Mouse (Mus musculus) retina, embryonic 14.5 days (tissue): ENCODE results near the gene Jmjd6.
"Not testable (repeated sequence)": the region's sequence is repeated elsewhere in the genome, so short reads cannot be mapped to it uniquely, and the experiment has no call there.

ENCODE experiments used
- DNase-seq: peaks from one replicate; pipeline ENCODE4 v3.0.0-alpha.2; 2015; ENCODE audit warnings: low spot score

Gene Jmjd6

DNA sequence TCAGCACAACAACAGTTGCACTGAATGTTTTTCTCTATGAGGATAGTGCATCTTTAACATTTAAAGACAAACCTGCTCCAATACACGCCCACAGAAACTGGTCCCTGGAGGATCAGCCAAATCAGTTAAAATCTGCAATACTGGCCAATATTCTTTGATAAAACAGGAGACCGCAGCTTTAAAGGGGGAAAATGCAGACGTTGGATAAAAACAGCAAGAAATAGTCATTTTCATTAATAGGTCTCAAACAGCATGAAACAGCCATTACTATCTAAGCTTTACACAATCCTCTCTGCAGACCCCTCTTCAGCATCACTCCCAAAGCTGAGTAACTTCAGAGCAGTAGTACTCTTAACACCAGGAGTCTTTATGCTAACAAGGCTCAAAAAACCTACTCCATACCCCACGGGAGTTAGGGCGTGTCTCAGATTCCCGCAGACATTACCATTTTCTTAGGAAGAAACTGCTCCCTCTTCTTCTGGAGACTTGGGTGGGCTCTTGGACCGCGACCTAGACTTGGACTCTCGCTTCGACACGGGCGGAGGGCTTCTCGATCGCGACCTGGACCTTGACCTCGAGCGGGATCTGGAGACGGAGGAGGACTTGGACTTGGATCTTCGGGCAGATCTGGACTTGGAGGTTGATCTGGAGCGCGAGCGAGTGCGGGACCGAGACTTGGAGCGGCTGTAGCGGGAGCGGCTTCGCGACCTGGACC is 8.5 kb upstream of the Jmjd6 start:
- DNase-seq = no peak

DNA sequence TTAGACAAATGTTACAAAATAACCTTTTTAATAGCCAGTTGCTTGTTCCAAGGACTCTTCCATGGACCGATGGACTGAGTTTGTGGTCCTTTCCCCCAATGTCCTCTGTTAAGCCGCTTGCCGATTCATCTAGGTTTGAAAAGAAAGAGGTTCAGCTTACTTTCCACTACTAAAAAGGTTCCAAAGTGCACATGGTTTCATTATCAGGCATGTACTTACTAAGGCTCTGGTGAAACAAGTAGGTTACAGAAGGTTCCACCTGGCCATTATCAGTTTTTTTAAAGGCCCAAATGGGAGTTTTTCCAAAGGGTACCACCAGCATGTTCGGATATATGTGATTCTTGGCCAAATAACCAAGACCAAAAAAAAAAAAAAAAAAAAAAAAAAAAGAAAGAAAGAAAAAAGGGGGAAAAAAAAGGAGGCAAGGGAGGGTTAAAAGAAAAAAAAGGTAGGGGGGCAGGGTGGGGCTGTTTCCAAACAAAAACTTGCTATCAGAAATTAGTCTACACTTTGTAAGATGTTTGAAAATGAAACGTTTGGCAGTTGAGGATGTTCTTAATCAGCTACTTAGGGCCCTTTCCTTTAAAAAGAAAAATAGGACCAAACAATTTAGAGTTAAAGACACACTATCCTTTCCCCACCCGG is 7.7 kb upstream of the Jmjd6 start:
- no peak for DNase-seq

DNA sequence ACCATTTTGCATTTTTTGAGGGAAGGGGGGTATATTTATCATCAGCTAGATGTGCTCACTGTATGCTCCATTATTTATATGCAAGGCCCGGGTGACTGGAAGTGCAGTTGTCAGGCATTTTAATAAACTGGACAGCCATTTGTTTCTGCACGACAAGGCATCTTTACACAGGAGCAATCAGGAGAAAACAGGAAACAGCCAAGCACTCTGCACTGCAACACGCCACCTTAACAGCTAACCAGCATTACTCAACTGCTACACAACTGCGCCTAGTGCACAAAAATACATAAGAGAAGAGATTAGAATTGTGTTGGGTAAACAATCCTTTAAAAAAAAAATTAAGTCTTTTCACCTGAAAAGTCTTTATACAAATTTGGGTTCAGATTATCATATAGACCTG is 6.8 kb upstream of the Jmjd6 start:
- DNase-seq = no peak

DNA sequence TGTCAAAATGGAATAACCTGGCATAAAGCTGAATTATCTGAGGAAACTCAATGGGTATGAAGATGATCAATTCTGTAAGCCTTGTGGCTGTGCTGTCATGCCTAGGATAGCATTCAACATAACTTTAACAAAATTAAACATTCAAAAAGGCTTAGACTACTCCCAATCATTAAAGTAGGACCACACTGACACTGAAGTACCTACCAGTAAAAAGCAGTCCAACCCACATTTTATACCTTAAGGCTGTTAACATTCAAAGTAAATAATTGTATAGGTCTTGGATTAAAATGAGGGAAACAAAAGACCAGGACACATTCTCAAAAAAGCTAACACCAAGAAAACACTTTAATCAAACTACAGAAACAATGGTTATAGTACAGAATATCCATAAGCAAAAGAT is 6.3 kb upstream of the Jmjd6 start:
- no peak for DNase-seq

DNA sequence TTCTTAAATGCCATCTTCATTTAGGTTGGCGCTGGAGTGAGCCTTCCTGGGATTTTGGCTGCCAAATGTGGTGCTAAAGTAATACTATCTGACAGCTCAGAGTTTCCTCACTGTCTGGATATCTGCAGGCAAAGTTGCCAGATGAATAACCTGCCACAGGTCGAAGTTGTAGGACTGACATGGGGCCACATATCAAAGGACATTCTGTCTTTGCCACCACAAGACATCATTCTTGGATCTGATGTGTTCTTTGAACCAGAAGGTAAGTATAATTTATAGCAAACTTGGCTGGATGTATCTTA is 5.6 kb upstream of the Jmjd6 start:
- not testable (repeated sequence) for DNase-seq

DNA sequence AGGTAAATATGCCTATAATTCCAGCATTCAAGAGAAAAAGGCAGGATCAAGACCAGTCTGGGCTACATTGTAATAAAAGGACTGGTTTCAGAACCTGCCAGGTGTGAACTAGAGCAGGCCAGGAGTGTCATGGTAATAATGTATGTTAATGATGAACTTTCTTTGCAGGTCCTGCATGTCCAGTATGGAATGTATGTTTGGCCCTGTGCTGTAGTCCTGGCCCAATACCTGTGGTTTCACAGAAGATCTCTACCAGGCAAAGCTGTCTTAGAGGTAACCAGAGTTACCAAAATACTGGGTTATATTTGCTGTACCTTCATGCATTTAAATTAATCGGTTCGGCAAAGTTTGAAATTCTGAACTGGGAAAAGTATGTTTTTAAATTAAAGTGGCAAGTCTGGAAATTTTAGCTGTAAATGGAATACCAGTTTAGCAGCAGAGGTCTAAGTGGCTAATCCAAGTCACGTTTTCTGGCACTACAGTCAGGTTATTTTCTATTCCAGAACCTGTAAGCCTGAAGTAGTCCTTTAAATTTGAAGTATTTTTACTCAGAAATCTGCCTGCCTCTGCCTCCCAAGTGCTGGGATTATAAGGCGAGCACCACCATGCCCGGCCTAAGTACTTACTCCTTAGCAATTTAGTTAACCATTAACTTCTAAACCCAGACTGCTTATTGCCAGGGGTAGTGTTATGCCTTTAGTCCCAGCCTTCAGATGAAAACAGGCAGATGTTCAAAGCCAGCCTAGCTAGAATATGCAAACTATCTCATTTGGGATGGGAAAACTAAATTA is 5.0 kb upstream of the Jmjd6 start:
- DNase-seq = no peak

DNA sequence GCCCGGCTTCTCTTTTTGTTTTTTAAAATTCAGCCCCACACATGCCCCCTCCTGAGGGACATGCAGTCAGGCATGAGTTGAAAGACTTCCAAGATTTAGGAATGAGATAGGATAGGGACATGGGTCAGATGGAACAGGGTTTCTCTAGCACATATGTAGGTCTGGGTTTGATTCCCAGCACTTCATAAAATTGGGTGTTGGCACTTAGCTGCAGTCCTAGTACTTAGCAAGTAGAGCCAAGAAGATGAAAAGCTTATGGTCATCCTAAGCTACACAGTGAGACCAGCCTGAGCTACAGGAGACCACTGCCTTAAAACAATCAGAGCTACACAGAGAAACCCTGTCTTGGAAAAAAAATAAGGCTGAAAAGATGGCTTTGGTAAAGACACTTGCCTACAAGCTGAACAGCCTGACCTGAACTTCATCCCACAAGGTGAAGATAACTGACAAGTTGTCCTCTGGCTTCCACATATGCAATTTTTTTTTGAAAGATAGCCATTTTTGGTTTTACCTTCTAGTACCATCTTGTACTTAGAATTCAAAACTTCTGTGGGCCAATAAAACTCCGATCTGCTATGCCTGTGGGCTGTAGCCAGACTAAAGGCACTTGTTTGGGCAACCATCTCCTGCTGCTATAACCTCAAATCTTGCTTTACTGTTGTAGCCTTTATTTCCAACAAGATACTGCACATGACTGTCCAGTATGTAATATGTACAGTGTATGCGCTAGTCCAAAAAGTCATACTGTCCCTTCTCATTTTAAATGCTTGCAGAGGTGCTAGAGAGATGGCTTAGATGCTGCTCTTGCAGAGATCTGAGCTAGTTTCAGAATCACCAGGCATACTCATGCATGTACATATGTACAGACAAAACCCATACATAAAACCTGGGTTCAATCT is 4.2 kb upstream of the Jmjd6 start:
- no peak for DNase-seq

DNA sequence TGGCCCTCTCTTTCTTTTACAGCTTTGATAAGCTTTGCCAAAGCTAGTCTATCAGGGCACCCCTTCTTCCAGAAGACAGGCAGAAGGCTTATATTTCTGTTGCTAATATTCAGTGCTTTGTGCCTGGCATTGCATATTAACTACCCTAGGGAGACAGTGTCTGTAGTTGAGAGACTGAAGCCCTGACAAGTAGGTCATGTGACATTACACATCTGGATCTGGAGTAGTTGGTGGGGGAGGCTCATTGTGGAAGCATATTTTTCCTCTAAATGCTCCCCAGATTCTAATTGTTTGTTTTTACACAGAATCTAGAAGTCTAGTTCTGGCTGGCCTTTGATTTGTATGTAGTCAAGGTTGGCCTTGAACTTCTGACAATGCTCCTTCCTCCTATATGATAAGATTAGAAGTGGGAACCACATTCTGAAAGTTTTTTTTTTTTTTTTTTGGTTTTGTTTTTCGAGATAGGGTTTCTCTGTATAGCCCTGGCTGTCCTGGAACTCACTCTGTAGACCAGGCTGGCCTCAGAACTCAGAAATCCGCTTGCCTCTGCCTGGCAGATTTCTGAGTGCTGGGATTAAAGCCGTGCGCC is 3.4 kb upstream of the Jmjd6 start:
- DNase-seq = no peak

DNA sequence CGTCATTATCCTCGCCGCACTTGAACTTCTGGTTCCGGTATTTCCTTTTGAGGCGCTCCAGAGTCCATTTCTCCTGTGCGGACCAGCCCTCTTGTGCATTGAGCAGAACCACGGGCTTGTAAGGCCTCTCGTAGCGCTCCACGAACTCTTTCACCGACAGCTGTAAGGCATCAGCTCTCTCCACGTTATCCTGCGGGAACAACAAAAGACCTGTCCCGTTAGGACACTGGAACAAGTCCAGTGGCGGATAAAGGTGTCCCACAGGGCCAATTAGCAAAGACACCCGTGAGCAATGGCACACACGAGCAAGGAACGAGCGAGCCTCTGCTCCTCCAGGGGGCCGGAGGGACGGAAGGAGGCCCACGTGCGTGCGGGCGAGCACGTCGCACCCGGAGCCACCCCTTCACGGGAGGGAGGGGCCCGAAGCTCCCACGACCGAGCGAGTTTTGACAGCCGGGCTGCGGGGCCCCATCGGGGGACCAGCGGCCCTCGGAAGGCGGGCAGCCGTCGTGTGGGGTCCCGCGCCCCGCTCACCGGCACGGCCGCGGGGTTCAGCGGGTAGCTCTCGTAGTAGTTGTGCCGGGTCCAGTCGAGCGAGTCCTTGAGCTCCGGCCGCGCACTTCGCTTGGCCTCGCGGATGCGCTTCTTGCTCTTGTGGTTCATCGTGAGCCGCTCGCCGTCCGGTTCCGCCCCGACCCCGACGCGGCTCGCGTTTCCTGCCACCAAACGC is 553 bp downstream of the Jmjd6 start:
- peak; percentile 67 for DNase-seq

DNA sequence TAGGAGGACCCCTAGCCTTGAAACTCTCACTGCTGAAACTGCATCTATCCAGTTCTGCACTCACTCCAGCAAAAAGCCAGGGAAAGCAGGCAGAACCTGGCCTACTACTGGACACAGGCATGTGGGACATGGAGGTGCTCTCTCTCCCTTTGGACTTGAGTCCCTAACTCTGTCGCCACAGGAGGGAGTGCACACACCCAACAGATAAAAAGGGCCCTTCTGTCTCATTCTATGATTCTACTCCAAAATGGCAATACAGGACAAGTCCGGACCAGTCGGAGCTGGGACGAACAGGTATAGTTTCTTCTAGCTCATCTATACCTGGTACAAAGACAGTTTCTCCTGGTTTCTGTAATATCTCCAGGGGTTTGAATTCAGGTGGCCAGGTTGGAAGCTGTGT is 2.5 kb downstream of the Jmjd6 start:
- DNase-seq = no peak

DNA sequence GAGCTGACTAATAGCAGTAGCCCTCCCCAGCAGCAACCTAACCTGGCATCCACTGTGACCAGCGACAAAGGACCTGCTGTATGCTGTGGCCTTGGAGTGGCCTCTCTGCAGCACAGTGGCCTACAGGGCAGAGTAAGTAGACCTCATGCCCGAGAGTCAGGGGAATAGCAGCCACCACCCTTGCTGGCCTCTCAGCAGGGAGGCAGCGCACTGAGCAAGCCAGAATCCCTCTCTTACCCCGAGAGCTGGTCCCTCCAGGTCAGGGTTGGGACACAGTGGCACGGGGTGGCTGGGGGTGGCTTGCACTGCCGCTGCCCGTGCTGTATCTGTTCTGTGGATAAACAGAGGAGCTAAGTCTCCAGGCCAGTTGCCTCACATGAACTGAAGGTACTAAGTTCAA is 3.6 kb downstream of the Jmjd6 start:
- DNase-seq = no peak

DNA sequence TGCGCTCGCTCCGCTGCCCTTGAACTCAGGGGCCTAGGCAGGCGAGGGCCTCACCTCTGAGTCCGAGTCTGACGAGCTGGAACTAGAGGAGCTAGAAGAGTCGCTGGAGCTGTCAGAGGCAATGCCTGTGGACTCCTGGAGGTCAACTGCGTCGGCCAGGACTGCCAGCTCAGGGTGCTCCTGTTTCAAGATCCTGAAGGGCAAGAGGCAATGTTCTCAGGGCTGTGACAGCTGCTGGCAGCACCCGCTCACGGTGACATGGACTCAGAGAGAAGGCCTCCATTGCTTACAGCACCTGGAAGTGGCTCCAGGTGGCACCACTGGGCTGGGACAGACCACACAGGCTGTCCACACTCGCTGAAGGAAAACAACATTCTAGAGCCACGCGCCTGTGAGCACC is 4.3 kb downstream of the Jmjd6 start:
- DNase-seq = no peak

DNA sequence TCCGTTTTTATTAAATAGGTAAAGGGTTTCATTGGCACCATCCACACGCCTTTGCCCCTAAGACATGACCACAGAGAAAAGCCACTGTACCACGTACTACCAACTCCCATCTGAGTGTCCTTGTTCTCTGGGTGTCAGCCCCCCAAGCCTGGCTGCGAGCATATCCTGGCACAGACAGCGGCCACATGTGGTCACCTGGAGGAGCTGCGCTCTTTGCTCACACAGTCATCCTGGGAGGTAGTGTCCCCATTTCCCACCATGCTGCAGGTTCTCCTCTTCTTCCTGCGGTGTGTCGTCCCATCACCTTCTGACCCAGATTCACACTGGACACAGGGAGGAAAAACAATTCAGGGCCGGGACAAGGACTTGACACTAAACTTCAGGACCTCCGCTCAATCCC is 5.8 kb downstream of the Jmjd6 start:
- DNase-seq = no peak

DNA sequence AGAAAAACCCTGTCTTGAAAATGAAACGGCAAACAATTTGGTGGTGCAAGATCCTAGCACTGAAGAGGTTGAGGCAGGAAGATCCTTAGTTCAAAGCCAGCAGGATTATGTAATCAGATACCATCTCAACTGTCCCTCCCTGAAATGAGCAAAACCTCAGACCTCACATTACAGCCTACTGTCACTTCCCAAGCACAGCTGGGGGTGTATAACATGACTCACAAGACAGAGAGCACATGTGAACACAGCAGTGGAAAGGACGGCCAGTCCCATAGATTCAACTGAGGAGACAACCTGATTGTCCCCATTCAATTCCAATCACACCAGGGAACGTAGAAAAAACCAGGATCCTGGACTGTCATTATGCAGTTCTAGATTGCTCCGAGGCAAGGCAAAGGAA is 7.0 kb downstream of the Jmjd6 start:
- no peak for DNase-seq

DNA sequence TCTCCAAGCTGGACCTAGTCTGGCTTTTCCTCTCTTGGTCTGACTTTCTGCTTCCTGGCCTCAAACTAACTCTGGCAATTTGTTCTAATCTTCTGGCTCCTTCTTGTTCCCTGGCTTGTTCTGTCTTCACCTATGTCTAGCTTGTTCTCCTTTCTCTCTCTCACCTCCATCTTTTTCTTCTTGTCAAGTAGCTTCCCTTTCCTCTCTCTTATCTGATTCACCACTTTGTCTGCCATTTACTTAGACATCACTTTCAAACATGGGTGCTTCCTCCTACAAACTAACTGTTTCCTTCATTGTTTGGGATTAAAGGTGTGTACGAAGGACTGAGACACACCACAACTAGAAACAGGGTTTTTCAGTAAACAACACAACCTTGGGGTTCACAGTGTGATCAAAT is 8.3 kb downstream of the Jmjd6 start:
- DNase-seq = no peak

DNA sequence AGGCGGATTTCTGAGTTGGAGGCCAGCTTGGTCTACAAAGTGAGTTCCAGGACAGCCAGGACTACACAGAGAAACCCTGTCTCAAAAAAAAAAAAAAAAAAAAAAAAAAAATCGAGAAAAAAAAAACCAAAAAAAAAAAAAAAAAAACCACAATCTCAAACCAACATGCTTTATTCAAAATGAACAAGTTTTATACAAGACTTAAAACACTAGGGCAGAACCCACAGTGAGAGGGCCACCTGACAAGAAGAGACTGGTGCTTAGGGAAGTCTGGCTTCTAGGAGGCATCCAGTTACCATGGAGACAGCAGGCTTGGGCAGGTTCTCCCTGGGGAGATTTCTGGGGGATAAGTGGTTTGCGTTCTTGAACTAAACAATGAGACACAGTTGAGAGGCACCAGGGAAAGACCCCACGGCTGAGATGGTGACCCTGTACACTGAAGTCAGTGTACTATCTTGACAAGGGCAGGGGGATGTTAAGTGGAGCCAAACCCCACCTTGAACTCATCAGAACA is 11.0 kb downstream of the Jmjd6 start:
- peak; percentile 67 for DNase-seq

DNA sequence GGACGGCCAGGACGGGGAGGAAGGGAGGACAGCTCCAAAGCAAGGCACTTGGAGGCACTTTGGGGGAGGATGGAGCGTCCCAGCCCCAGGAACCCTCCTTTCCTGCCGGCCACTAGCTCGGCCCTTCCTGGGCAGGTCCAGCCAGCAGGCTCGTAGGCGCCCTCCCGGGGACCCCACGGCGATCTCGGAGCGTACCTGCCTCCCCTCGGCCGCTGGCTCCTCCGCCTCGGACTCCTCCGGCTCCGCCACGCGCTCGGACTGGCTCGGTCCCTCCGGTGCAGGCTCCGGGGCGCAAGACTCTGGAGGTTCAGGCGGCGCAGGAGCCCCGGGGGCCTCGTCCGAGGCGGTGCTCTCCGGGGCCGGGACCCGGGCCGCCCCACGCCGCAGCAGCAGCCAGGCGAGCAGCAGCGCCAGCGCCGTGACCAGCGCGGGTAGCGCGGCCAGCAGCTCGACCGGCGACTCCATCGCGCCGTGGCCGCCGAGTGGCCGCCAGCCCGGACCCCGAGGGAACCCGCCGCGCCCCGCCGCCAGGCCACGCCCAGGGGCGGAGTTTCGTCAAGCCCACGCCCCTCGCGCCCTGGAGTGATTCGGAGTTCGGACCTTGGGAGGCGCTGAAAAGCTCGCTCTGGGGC is 15.6 kb downstream of the Jmjd6 start, which contains the start of gene Mxra7:
Gene Mxra7 (minus strand): TSS at position 513 of the 632 bp plus-strand sequence.
- peak; percentile 83 for DNase-seq

DNA sequence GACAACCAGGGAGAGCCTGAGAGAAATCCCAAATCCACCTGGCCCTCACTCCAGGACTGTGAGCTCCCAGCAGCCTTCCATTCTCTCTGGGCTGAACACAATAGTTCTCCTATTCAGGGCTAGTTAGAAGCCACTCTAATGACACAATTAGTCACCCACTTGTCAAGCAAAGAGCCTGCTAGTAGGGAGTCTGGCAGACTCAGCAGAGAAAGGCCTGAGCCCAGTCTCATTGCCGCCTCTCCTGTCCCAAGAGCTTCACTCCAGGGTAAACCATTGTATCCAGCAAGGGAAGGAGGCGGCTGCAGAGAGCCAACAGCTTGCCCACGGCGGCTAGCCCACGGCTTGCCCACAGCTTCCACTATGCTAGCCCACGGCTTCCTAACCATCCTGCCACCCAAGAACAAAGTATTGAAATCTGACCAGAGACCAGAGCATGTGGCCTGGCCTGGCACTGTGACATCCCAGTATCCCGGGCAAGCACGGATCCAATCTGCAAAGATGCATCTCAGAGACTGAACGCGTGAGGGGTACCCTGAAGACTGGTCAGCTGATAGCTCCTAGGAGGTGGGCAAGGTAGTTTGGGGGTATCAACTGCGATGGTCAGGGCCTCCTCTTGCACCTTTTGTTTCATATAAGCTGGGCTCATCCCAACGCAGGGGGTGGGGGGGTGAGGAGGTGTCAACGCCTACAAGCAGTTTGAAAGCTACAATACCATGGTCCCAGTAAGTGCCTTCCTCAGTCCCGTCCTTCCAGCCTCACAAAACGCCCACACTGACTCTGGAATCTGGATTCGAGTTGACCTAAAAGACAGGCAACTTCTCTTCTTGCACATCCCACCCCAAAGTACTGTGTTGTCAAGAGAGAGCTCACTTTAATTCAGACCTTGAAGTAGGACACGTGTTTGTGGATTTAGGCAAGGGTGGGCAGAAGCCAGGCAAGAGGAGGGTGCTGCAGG is 16.4 kb downstream of the Jmjd6 start:
- DNase-seq = peak; percentile 65

DNA sequence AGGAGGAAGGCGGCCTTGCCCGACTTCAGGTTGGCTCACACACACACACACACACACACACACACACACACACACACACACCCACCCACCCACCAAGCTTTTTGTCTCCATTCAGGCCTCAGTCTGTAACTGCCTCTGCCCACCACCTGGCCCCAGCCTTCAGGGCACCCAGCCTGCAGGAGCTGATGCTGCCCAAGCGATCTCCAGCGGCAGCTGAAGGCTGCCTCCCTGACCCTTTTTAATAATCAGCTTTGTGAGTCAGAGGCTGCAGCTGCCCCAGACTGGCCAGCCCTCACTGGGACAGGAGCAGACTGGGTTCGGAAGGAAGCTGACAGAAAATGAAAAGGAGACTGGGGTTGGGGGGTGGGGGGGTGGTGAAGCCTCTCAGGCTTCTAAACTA is 18.0 kb downstream of the Jmjd6 start:
- DNase-seq = peak; percentile 47
